Comparison of ENCODE assay signal across 8 mouse cellular contexts in genomic region chr10:67187001-67187453, GRCm38 (mm10).
DNase-seq lines count a peak whose midpoint lies in the region; ATAC-seq and TF ChIP-seq lines count a peak whose summit lies in the region.

No protein-coding gene starts in this region.

- H3K4me1 ChIP-seq in lung, embryonic 14.5 days (ENCODE audit: insufficient read depth) = peaks cover 6% of the 10 kb centered on the region
- H3K4me1 ChIP-seq in embryonic facial prominence, embryonic 12.5 days = peaks cover 20% of the 10 kb centered on the region
- H3K4me1 ChIP-seq in hindbrain, embryonic 10.5 days (replicated peaks) = peaks cover 34% of the 10 kb centered on the region
- H3K4me1 ChIP-seq in liver, embryonic 16.5 days (ENCODE audit: control insufficient read depth, low read depth, low read length) = peaks cover 20% of the 10 kb centered on the region

- peak overlapping the region; percentile 51 for H3K4me3 ChIP-seq in lung, embryonic 14.5 days (ENCODE audit: low read depth, low read length)
- H3K4me3 ChIP-seq in embryonic facial prominence, embryonic 12.5 days = peak overlapping the region; percentile 35
- H3K4me3 ChIP-seq in hindbrain, embryonic 10.5 days = peak overlapping the region; percentile 51
- H3K4me3 ChIP-seq in liver, embryonic 16.5 days (ENCODE audit: low read depth, low read length) = peak overlapping the region; percentile 62

- DNase-seq in lung, embryonic 14.5 days = peak; percentile 81
- DNase-seq in lung, postnatal 14 days = no peak
- peak; percentile 21 for DNase-seq in hindbrain, embryonic 10.5 days (ENCODE audit: low spot score)
- DNase-seq in retina, embryonic 14.5 days (ENCODE audit: low spot score) = peak; percentile 50
- no peak for DNase-seq in cerebellum, postnatal 25 days
- no peak for DNase-seq in testis, postnatal 10 days (ENCODE audit: low spot score)

- peak; percentile 64 for ATAC-seq in lung, embryonic 14.5 days (ENCODE audit: insufficient read depth)
- no peak for ATAC-seq in embryonic facial prominence, embryonic 12.5 days (ENCODE audit: insufficient number of reproducible peaks, insufficient read depth, low FRiP score, low TSS enrichment)
- ATAC-seq in liver, embryonic 16.5 days (ENCODE audit: low read depth) = no peak

- H3K9me3 ChIP-seq in lung, embryonic 14.5 days (ENCODE audit: low read depth, low read length) = no peaks in the 10 kb centered on the region
- no peaks in the 10 kb centered on the region for H3K9me3 ChIP-seq in embryonic facial prominence, embryonic 12.5 days
- H3K9me3 ChIP-seq in hindbrain, embryonic 10.5 days = no peaks in the 10 kb centered on the region
- no peaks in the 10 kb centered on the region for H3K9me3 ChIP-seq in liver, embryonic 16.5 days (replicated peaks; ENCODE audit: control insufficient read depth, low read length)

- H3K36me3 ChIP-seq in lung, embryonic 14.5 days (ENCODE audit: insufficient read depth) = peaks cover 8% of the 10 kb centered on the region; the same call in 1 of the 2 replicates
- no peaks in the 10 kb centered on the region for H3K36me3 ChIP-seq in embryonic facial prominence, embryonic 12.5 days
- peaks cover 21% of the 10 kb centered on the region for H3K36me3 ChIP-seq in hindbrain, embryonic 10.5 days
- H3K36me3 ChIP-seq in liver, embryonic 16.5 days (ENCODE audit: control insufficient read depth, insufficient read depth) = peaks cover 3% of the 10 kb centered on the region; the same call in 1 of the 2 replicates

- TF ChIP-seq CTCF in lung, embryonic 14.5 days (IDR thresholded peaks at IDR 0.05; ENCODE audit: low read depth) = no peak

- peak overlapping the region; percentile 24; the same call in 1 of the 2 replicates for H3K9ac ChIP-seq in lung, embryonic 14.5 days
- H3K9ac ChIP-seq in embryonic facial prominence, embryonic 12.5 days = peak overlapping the region; percentile 48
- H3K9ac ChIP-seq in liver, embryonic 16.5 days (ENCODE audit: low read depth, low read length) = peak overlapping the region; percentile 61

- 9% methylated on average over 5 of the region's 5 CpGs for WGBS in lung, embryonic 14.5 days
- 3% methylated on average over 5 of the region's 5 CpGs for WGBS in embryonic facial prominence, embryonic 12.5 days
- WGBS in hindbrain, embryonic 10.5 days = 6% methylated on average over 5 of the region's 5 CpGs
- 3% methylated on average over 5 of the region's 5 CpGs for WGBS in liver, embryonic 16.5 days (ENCODE audit: insufficient replicate concordance)

- no peaks in the 10 kb centered on the region for H3K27me3 ChIP-seq in lung, embryonic 14.5 days (ENCODE audit: insufficient read depth, low read length)
- no peaks in the 10 kb centered on the region for H3K27me3 ChIP-seq in embryonic facial prominence, embryonic 12.5 days
- no peaks in the 10 kb centered on the region for H3K27me3 ChIP-seq in hindbrain, embryonic 10.5 days (ENCODE audit: insufficient read depth, poor library complexity, severe bottlenecking)
- H3K27me3 ChIP-seq in liver, embryonic 16.5 days (ENCODE audit: control insufficient read depth, insufficient read depth, low read depth, low read length) = no peaks in the 10 kb centered on the region

- peak overlapping the region; percentile 79 for H3K4me2 ChIP-seq in lung, embryonic 14.5 days
- peak overlapping the region; percentile 67 for H3K4me2 ChIP-seq in embryonic facial prominence, embryonic 12.5 days (replicated peaks)
- peak overlapping the region; percentile 73 for H3K4me2 ChIP-seq in liver, embryonic 16.5 days (ENCODE audit: low read depth, low read length)

- peak overlapping the region; percentile 97 for H3K27ac ChIP-seq in lung, embryonic 14.5 days (ENCODE audit: low read depth)
- peak overlapping the region; percentile 54; the same call in 1 of the 2 replicates for H3K27ac ChIP-seq in embryonic facial prominence, embryonic 12.5 days
- H3K27ac ChIP-seq in hindbrain, embryonic 10.5 days = peak overlapping the region; percentile 89
- H3K27ac ChIP-seq in liver, embryonic 16.5 days (ENCODE audit: low read length) = peak overlapping the region; percentile 77

Comparison
In these comparisons a context has a peak if more than half of its experiments do, and no peak if none do; other contexts are left out.
1. DNase-seq: peak in lung, embryonic 14.5 days (single experiment), hindbrain, embryonic 10.5 days (single experiment) and retina, embryonic 14.5 days (single experiment); none in lung, postnatal 14 days (single experiment), cerebellum, postnatal 25 days (0 of 2) and testis, postnatal 10 days (single experiment).
2. Peak in every context shown above with its lines, with median percentiles within 50 percentile points of each other: H3K27ac ChIP-seq, H3K4me2 ChIP-seq, H3K4me3 ChIP-seq and H3K9ac ChIP-seq.